Mouse (Mus musculus) heart, embryonic 16.5 days (tissue): ENCODE results near the gene Gm11639. TPM values are rescaled to one million over a fixed set of nuclear protein-coding genes. Genes with fewer than 3 reads are reported as not detected.

Experiments used
- ATAC-seq: fragments of 200-750 bp; cut with Nextera tagmentation; replicated peaks from 2 replicates; pipeline ENCODE4 v1.8.0; 2017; ENCODE audit warnings: moderate number of reproducible peaks; ENCODE audit not compliant: insufficient read depth, low FRiP score; ENCODE audit errors: extremely low read depth
- H3K27ac ChIP-seq: fragments of 300-500 bp; sonication (generic); 2 replicates; pipeline ENCODE4 v1.5.1; 2014; ENCODE audit warnings: mild to moderate bottlenecking, low read length, control low read depth, moderate library complexity
- H3K27me3 ChIP-seq: fragments of 300-500 bp; sonication (generic); 2 replicates; pipeline ENCODE4 v1.6.1; 2014; ENCODE audit warnings: low read length, mixed read lengths; ENCODE audit not compliant: control insufficient read depth, insufficient read depth
- H3K36me3 ChIP-seq: fragments of 300-500 bp; sonication (generic); 2 replicates; pipeline ENCODE4 v1.6.1; 2014; ENCODE audit not compliant: control insufficient read depth, insufficient read depth
- H3K4me1 ChIP-seq: fragments of 300-500 bp; sonication (generic); 2 replicates; pipeline ENCODE4 v1.6.1; 2014; ENCODE audit warnings: low read length, mixed read lengths; ENCODE audit not compliant: control insufficient read depth, insufficient read depth
- H3K4me2 ChIP-seq: fragments of 300-500 bp; sonication (generic); 2 replicates; pipeline ENCODE4 v1.6.1; 2014; ENCODE audit warnings: low read depth, mild to moderate bottlenecking, control low read depth, low read length
- H3K4me3 ChIP-seq: fragments of 300-500 bp; sonication (generic); 2 replicates; pipeline ENCODE4 v1.5.1; 2014; ENCODE audit warnings: mild to moderate bottlenecking, control low read depth, low read length
- H3K9ac ChIP-seq: fragments of 300-500 bp; sonication (generic); 2 replicates; pipeline ENCODE4 v1.6.1; 2014; ENCODE audit warnings: low read length, control low read depth
- H3K9me3 ChIP-seq: fragments of 300-500 bp; sonication (generic); replicated peaks from 2 replicates; pipeline ENCODE4 v1.6.1; 2016; ENCODE audit warnings: low read length; ENCODE audit not compliant: control insufficient read depth
- WGBS: fragments of 180-500 bp; shearing (Covaris S2); extraction: QIAGEN DNeasy Blood & Tissue Kit; methylation state at CpG from one replicate; pipeline ENCODE4 v1.1.7; 2014; 5-methylcytosine and 5-hydroxymethylcytosine counted together
- polyA plus RNA-seq: library from polyadenylated mRNA; unstranded; fragments of >200 nt; fragmentation: Nextera tagmentation; extraction: Ambion mirVana; gene quantifications from 2 replicates; pipeline ENCODE4 v1.2.1, GENCODE M21; 2015

Gene Gm11639
- polyA plus RNA-seq, result 0.01 TPM in 1 of 2 replicates, not detected in the other

- Histone ChIP-seq H3K4me2 (peak within 1 kb of the TSS; percentile 33; the same call in 1 of the 2 replicates), H3K4me1 (no peaks in the 10 kb centered on the region), H3K27me3 (no peaks in the 10 kb centered on the region), H3K9ac (no peak within 1 kb of the TSS), H3K4me3 (no peak within 1 kb of the TSS), H3K27ac (no peak within 1 kb of the TSS), H3K36me3 (no peaks in the 10 kb centered on the region), H3K9me3 (no peaks in the 10 kb centered on the region)
- 28% methylated on average over 23 of the region's 23 CpGs for WGBS
- no peak for ATAC-seq
Measured at GRCm38 (mm10) chr11:104685548-104685947, at the start of gene Gm11639. Gene Gm11639, plus strand, starts transcription at chr11:104685707.

GRCm38 (mm10) chr11:104637010-104637409 lies 48.5 kb upstream of the Gm11639 start:
- H3K4me3 ChIP-seq, result no peak overlapping the region
- ATAC-seq, result no peak
- H3K9me3 ChIP-seq, result no peaks in the 10 kb centered on the region
- H3K9ac ChIP-seq, result no peak overlapping the region
- 82% methylated on average over 14 of the region's 14 CpGs for WGBS
- no peaks in the 10 kb centered on the region for H3K27me3 ChIP-seq
- no peaks in the 10 kb centered on the region for H3K4me1 ChIP-seq
- no peak overlapping the region for H3K4me2 ChIP-seq
- H3K27ac ChIP-seq, result no peak overlapping the region
- H3K36me3 ChIP-seq, result no peaks in the 10 kb centered on the region

- 75% methylated on average over 5 of the region's 5 CpGs for WGBS
- no peaks in the 10 kb centered on the region for H3K4me1 ChIP-seq
- no peak overlapping the region for H3K9ac ChIP-seq
- no peak overlapping the region for H3K4me3 ChIP-seq
- no peaks in the 10 kb centered on the region for H3K36me3 ChIP-seq
- no peak overlapping the region for H3K4me2 ChIP-seq
- ATAC-seq, result no peak
- no peaks in the 10 kb centered on the region for H3K9me3 ChIP-seq
- no peaks in the 10 kb centered on the region for H3K27me3 ChIP-seq
- H3K27ac ChIP-seq, result no peak overlapping the region
Measured at GRCm38 (mm10) chr11:104638006-104638405, 47.5 kb upstream of the Gm11639 start.

GRCm38 (mm10) chr11:104638906-104639305 lies 46.6 kb upstream of the Gm11639 start:
- WGBS, result 61% methylated on average over 2 of the region's 2 CpGs
- H3K4me1 ChIP-seq, result no peaks in the 10 kb centered on the region
- no peaks in the 10 kb centered on the region for H3K27me3 ChIP-seq
- no peak overlapping the region for H3K4me3 ChIP-seq
- H3K9ac ChIP-seq, result no peak overlapping the region
- no peak for ATAC-seq
- H3K4me2 ChIP-seq, result no peak overlapping the region
- H3K36me3 ChIP-seq, result no peaks in the 10 kb centered on the region
- H3K9me3 ChIP-seq, result no peaks in the 10 kb centered on the region
- no peak overlapping the region for H3K27ac ChIP-seq

GRCm38 (mm10) chr11:104639634-104640033 lies 45.9 kb upstream of the Gm11639 start:
- Histone ChIP-seq H3K36me3 (no peaks in the 10 kb centered on the region), H3K4me3 (no peak overlapping the region), H3K27me3 (no peaks in the 10 kb centered on the region), H3K9ac (no peak overlapping the region), H3K9me3 (no peaks in the 10 kb centered on the region), H3K4me2 (no peak overlapping the region), H3K27ac (no peak overlapping the region), H3K4me1 (no peaks in the 10 kb centered on the region)
- 73% methylated on average over 9 of the region's 9 CpGs for WGBS
- ATAC-seq, result no peak

- H3K4me3 ChIP-seq, result no peak overlapping the region
- no peaks in the 10 kb centered on the region for H3K4me1 ChIP-seq
- WGBS, result 74% methylated on average over 10 of the region's 10 CpGs
- no peaks in the 10 kb centered on the region for H3K36me3 ChIP-seq
- no peak overlapping the region for H3K27ac ChIP-seq
- H3K27me3 ChIP-seq, result no peaks in the 10 kb centered on the region
- no peaks in the 10 kb centered on the region for H3K9me3 ChIP-seq
- no peak overlapping the region for H3K9ac ChIP-seq
- ATAC-seq, result no peak
- no peak overlapping the region for H3K4me2 ChIP-seq
Measured at GRCm38 (mm10) chr11:104640894-104641293, 44.6 kb upstream of the Gm11639 start.

- Histone ChIP-seq H3K4me3 (no peak overlapping the region), H3K4me1 (no peaks in the 10 kb centered on the region), H3K27me3 (no peaks in the 10 kb centered on the region), H3K36me3 (no peaks in the 10 kb centered on the region), H3K9me3 (no peaks in the 10 kb centered on the region), H3K9ac (no peak overlapping the region), H3K27ac (no peak overlapping the region), H3K4me2 (no peak overlapping the region)
- WGBS, result 87% methylated on average over 4 of the region's 4 CpGs
- no peak for ATAC-seq
Measured at GRCm38 (mm10) chr11:104643236-104643635, 42.3 kb upstream of the Gm11639 start.

- H3K4me1 ChIP-seq, result no peaks in the 10 kb centered on the region
- no peak overlapping the region for H3K4me3 ChIP-seq
- WGBS, result 90% methylated on average over 6 of the region's 6 CpGs
- H3K27ac ChIP-seq, result no peak overlapping the region
- H3K9ac ChIP-seq, result no peak overlapping the region
- H3K4me2 ChIP-seq, result no peak overlapping the region
- H3K27me3 ChIP-seq, result no peaks in the 10 kb centered on the region
- no peaks in the 10 kb centered on the region for H3K36me3 ChIP-seq
- ATAC-seq, result no peak
- peaks cover 3% of the 10 kb centered on the region for H3K9me3 ChIP-seq
Measured at GRCm38 (mm10) chr11:104645402-104645801, 40.1 kb upstream of the Gm11639 start.

- no peak for ATAC-seq
- no peak overlapping the region for H3K27ac ChIP-seq
- peaks cover 3% of the 10 kb centered on the region for H3K9me3 ChIP-seq
- H3K4me3 ChIP-seq, result no peak overlapping the region
- H3K36me3 ChIP-seq, result no peaks in the 10 kb centered on the region
- H3K4me1 ChIP-seq, result no peaks in the 10 kb centered on the region
- WGBS, result 67% methylated on average over 4 of the region's 4 CpGs
- H3K9ac ChIP-seq, result no peak overlapping the region
- no peak overlapping the region for H3K4me2 ChIP-seq
- H3K27me3 ChIP-seq, result no peaks in the 10 kb centered on the region
Measured at GRCm38 (mm10) chr11:104646173-104646572, 39.3 kb upstream of the Gm11639 start.
